Comparison of ENCODE assay signal across 10 mouse cellular contexts in the genomic region with DNA sequence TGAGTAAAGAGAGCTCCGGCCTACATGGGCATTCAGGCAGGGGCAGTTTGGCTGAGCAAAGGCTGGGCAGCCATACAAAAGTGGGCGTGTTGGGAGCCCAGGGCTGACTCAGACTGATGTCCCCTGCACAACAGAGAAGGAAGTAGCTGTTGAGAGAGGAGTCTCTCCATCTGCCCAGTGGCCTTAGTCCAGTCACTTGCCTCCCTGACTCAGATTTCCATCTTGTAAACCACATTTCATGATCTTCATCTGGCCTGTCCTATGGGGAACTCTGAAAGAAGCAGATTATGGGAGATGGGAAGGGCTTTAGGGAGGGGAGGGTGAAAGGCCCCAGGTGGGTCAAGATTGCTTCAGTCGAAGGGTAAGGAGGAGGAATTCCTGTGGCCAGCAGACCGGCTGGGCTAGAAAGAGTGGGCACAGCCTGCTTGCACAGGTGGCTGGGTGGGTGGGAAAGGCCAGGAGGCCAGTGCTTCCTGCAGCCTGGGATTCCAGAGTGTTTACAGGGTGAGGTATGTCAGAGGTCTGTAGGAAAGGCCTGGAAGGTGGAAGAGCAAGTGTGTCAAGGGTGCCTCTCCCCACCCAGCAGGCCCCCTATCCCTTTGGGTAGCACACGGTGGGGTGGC.
A peak's percentile ranks its signal among the peaks of the same experiment; 100 is the strongest.
DNase-seq lines count a peak whose midpoint lies in the region; ATAC-seq and TF ChIP-seq lines count a peak whose summit lies in the region.
"Had no signal": no experiment of that assay in that cellular context is flagged by ENCODE, and none has a peak within 500 bp of the region (broad histone marks: within the 10 kb centered on the region; RNA-seq: fewer than 3 reads in every experiment).

No protein-coding gene starts in this region.

- H3K27me3 ChIP-seq in hindbrain, embryonic 10.5 days (ENCODE audit: insufficient read depth, poor library complexity, severe bottlenecking): no peaks in the 10 kb centered on the region
- no peaks in the 10 kb centered on the region for H3K27me3 ChIP-seq in hindbrain, embryonic 12.5 days
- H3K27me3 ChIP-seq in stomach, embryonic 15.5 days (replicated peaks): no peaks in the 10 kb centered on the region

- DNase-seq in hindbrain, embryonic 10.5 days (ENCODE audit: low spot score): no peak
- DNase-seq in lung, adult 2 months: peak; percentile 33
- no peak for DNase-seq in lung, postnatal 36 days
- DNase-seq in kidney, postnatal 4 days: peak; percentile 33 to 63
- DNase-seq in Muller cell, postnatal 12 days (ENCODE audit: inconsistent ontology term): no peak
- no peak for DNase-seq in cerebellum, adult 11 months
- DNase-seq: gastrocnemius, postnatal 25 days; thymus, postnatal 25 days had no signal

- H3K9me3 ChIP-seq in hindbrain, embryonic 10.5 days: no peaks in the 10 kb centered on the region
- H3K9me3 ChIP-seq in hindbrain, embryonic 12.5 days (replicated peaks): no peaks in the 10 kb centered on the region
- H3K9me3 ChIP-seq in stomach, embryonic 15.5 days: no peaks in the 10 kb centered on the region

- no peak overlapping the region for H3K4me2 ChIP-seq in hindbrain, embryonic 12.5 days (replicated peaks)
- H3K4me2 ChIP-seq in stomach, embryonic 15.5 days: no peak overlapping the region

- H3K27ac ChIP-seq in hindbrain, embryonic 10.5 days: peak overlapping the region; percentile 66
- H3K27ac ChIP-seq in hindbrain, embryonic 12.5 days: no peak overlapping the region
- peak overlapping the region; percentile 57; the same call in 1 of the 2 replicates for H3K27ac ChIP-seq in stomach, embryonic 15.5 days

- WGBS in hindbrain, embryonic 10.5 days: 85% methylated on average over 5 of the region's 5 CpGs
- 75% methylated on average over 5 of the region's 5 CpGs for WGBS in hindbrain, embryonic 12.5 days
- WGBS in lung, adult 2 months: 61% methylated on average over 5 of the region's 5 CpGs
- WGBS in stomach, embryonic 15.5 days: 60% methylated on average over 5 of the region's 5 CpGs

- no peak overlapping the region for H3K9ac ChIP-seq in hindbrain, embryonic 12.5 days
- H3K9ac ChIP-seq in stomach, embryonic 15.5 days: no peak overlapping the region

- no peak overlapping the region for H3K4me3 ChIP-seq in hindbrain, embryonic 10.5 days
- no peak overlapping the region for H3K4me3 ChIP-seq in hindbrain, embryonic 12.5 days
- no peak overlapping the region for H3K4me3 ChIP-seq in lung, adult 2 months (replicated peaks; ENCODE audit: extremely low read depth, low read depth, low read length)
- H3K4me3 ChIP-seq in stomach, embryonic 15.5 days (replicated peaks): no peak overlapping the region

- no peaks in the 10 kb centered on the region for H3K36me3 ChIP-seq in hindbrain, embryonic 10.5 days
- no peaks in the 10 kb centered on the region for H3K36me3 ChIP-seq in hindbrain, embryonic 12.5 days
- no peaks in the 10 kb centered on the region for H3K36me3 ChIP-seq in stomach, embryonic 15.5 days

- no peak for TF ChIP-seq CTCF in lung, adult 2 months (IDR thresholded peaks at IDR 0.05; ENCODE audit: insufficient read depth, low read length)

- no peak for ATAC-seq in hindbrain, embryonic 12.5 days (ENCODE audit: low FRiP score)
- 0 out of 2 replicates have a peak, but pooled peaks have one; percentile 11 for ATAC-seq in stomach, embryonic 15.5 days (ENCODE audit: insufficient read depth, low FRiP score, low read depth)

- no peak for TF ChIP-seq POLR2A in lung, adult 2 months (IDR thresholded peaks at IDR 0.05; ENCODE audit: borderline replicate concordance, extremely low read depth, low read depth, low read length)

- peaks cover 39% of the 10 kb centered on the region for H3K4me1 ChIP-seq in hindbrain, embryonic 10.5 days (replicated peaks)
- H3K4me1 ChIP-seq in hindbrain, embryonic 12.5 days: peaks cover 15% of the 10 kb centered on the region
- peaks cover 27% of the 10 kb centered on the region for H3K4me1 ChIP-seq in lung, adult 2 months (ENCODE audit: control insufficient read depth, insufficient read depth, low read length)
- peaks cover 5% of the 10 kb centered on the region; the same call in 1 of the 2 replicates for H3K4me1 ChIP-seq in stomach, embryonic 15.5 days

Comparison
In these comparisons a context has a peak if more than half of its experiments do, and no peak if none do; other contexts are left out.
1. DNase-seq: peak in lung, adult 2 months (single experiment) and kidney, postnatal 4 days (2 of 2); none in hindbrain, embryonic 10.5 days (single experiment), lung, postnatal 36 days (single experiment), Muller cell, postnatal 12 days (single experiment) and cerebellum, adult 11 months (single experiment).